Mouse (Mus musculus) cerebellum, adult 9-11 months (tissue): ENCODE measurements at regions not wholly inside any gene's neighbourhood (a gene's known extent, or its start where the extent isn't known, plus 50 kb on each side); places are given as distances from the start of the nearest gene placed in this dataset.

ENCODE experiments used
- DNase-seq: peaks from one replicate; pipeline ENCODE4 v3.0.0; 2022

DNA sequence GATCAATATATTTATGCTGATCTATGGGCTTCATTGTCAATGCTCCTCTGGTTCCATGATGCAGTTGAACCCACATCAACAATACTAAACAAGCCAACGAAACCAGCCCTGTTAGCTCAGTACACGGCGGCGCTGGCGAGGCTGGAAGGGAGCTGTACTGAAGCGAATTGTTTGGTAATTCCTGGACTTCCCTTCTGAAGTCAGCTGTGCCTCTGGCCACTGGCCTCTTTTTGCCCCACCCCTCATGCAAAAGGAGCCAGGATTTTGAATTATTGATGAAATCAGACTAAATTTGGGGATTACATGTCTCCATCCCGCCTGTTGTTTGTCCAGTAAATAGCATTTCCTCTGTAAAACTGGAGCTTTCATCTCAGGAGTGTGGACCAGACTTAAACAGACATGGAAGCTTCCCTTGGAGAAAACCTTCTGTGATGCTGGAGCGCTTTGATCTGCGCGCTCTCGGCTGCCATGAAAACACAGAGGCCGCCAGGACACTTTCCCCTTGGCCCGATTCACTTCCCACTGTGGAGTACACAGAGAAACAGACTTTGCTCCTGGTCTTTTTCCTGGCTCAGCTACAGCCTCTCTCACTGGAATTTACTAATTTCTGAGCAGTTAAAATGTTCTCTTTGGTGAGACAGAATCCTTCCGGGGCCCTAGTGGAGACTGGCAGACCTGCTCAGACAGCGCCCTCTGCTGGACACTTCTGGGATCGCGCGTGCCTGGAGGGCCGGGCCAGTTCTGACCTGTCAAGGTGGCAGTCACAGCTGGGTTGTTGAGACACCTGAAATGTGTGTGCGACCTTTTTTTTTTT is 412.9 kb upstream of the Gm6657 start:
- peak; percentile 87 for DNase-seq

DNA sequence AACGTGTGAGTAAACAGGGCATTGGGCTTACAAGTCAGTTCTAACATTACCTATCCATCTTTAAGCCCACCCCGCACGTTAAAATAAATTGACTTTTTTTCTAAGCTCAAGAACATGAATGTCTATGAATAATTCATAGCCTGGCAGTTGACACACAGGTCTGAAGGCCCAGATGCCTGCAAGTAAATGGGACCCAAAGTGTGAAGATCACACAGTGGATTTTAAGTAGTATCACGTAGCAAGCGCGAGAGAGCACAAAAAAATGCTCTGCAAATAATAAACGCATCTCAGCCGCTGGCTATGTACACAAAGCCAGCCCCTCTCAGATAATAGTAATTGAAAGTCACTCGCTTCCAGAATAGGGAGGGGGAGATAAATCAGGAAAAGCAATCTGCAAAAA is 410.1 kb upstream of the Gm6657 start:
- no peak for DNase-seq

DNA sequence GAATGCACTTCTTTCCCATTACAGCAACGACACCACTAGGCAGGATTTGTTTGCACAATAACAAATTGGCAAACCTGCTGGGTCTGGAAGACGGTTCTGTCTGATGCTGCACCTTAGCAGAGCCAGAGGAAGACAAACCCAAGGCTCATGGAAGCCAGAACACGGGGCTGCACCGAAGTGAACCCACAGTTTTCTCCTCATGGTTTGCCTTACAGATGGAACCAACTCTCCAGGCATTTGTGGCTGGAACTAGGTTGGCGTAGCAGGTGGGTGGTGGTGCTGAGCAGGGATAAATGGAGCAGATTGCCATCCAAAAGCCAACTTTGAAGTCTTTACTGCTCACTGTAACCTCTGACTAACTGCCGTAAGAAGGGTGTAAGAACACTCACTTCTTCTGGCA is 408.4 kb upstream of the Gm6657 start:
- DNase-seq = no peak

DNA sequence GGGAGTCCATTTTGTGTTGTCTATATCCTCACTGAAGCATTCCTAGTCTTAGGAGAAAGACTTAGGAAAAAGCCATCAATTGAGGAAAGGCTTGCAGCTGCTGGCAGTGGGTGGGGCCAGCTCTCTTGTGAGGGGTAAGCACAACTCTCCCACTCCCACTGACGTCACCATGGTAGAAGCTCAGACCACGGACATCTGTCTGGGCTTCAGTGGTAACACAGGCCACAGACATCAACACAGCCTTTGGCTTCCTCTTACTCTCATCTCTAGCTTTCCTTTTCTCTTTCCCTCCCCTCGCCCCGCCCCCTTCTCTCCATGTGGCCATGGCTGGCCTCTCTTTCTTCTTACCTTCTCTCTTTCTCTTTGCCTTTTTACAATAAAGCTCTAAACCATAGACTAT is 407.4 kb upstream of the Gm6657 start:
- DNase-seq = no peak

DNA sequence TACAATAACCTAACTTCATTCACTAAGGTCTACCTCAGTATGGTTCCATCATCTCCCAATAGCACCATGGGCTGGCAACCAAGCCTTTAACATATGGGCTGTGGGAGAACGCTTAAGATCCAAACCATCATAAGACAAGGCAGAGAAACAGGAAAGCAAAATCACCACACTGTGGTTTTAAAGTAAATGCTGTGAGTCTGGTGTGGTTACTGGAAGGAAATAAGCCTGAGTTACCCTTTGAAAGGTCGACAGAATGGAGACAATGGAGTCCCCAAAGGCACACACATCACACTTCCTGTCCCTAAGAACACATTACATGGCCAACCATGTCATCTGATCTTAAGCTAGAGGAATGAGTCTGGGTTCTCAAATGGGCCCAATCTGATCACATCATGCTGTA is 405.8 kb upstream of the Gm6657 start:
- no peak for DNase-seq

DNA sequence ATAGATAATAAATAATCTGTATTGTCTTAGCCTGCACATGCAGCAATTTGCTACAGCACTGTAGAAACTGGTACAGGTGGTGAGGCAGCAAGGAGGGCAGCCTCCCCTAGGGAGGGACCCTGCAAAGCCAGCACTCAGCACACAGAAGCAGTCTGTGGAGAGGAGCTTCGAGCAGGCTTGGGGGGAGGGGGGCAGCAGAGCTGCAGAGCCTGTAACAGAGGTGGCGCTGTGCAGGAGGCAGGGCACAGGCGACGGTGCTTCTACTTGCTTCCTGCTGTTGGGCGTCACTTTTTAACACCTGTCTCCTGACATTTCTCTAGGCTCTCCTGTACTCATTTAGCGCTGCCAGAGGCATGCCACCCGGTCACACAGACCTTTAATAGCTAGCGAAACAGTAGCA is 404.6 kb upstream of the Gm6657 start:
- no peak for DNase-seq

DNA sequence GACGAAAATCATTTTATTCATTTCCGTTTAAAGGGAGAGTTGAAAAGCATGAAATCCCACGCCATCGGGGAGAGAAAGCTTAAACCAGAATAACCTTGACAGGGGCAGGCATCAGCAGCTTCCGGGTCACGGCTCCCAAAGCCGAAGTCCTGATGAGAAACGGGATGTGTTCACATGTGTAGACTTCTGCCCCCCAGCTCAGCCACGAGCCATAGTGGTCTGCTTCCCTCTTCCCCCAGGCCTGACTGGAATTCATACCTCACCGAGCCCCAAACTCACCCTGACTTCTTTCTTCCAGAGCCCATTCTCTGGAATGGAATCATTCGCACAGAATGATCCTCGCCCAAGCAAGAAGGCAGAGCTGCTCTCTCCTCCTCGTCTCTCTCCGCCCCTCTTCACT is 404.2 kb upstream of the Gm6657 start:
- no peak for DNase-seq

DNA sequence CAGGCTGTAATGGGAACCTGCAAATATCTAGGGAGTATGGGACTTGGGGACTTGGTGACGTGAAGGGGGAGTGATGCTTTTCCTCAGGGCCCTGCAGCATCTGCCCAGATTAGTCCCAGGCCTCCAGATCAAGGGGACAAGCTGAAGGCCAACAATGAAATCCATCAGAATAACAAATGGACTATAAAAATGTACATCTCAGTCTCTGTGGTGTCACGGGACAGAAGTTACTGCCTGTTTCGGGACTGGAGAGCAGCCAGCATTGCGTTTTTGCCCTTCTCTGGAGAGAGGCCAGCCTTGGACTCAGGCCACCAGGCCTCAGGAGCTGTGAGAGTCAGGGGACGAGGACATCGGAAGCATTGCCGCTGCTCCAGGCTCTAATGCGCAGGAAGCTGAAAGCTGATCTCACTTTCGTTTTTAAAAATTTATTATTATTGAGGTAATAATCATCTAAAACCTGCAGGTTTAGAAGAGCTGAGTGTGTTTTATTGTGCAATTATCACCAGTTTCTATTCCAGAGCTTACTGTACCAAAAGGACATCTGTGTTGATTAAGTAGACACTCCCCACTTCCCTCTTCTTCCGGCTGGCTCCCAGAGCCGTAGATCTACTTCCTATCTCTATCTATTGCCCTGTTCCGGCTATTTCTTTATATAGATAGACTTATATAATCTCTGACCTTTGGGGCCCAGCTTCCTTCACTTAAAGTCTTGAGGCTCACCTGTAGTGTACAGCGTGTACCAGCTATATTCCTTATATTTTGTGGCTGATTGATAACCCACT is 403.0 kb upstream of the Gm6657 start:
- DNase-seq = peak; percentile 47

DNA sequence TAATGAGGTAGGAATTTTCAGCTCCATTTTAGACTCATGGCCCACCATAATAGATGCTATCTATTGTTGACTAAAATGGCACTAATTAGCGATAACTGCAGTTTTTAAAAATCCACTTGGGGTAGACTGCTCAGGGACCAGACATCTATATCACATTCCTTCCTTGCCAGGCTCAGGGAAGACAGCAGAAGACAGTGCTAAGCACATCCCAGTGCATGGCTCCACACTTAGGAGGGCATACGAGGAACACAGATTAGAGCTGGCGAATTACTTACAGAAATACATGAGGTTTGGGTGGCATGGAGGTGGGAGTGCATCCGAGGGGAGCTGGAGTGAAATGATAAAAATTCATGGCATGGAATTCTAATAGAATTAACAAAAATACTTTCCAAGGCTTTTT is 395.5 kb upstream of the Gm6657 start:
- no peak for DNase-seq

DNA sequence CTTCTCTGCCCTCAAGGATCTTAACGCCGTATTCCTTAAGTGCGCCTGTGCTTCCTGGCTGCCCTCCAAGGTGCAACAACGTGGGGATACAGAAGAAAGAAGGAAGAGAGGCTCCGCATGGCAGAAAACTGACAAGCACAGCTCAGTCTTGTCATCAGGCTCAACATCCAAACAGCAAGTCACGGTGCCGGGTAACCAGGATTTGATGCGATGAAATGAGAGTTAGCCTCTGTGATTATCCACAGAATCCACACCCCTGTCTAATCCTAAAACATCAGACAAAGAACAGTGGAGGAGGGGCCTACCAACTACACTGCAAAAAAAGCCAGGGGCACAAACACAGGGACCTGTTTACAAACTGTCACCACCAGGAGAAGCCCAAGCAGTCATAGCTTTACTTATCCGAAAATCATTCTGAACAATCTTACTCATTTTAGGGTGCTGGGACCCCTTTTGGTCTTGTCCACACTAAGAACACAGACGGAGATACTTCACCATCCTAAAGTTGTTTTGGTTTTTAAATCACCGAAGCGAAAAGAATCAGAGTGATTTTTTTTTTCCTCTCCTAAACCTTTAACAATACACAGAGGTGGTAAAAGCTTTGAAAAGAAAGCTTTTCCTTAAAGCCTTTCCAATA is 394.8 kb upstream of the Gm6657 start:
- DNase-seq = no peak

DNA sequence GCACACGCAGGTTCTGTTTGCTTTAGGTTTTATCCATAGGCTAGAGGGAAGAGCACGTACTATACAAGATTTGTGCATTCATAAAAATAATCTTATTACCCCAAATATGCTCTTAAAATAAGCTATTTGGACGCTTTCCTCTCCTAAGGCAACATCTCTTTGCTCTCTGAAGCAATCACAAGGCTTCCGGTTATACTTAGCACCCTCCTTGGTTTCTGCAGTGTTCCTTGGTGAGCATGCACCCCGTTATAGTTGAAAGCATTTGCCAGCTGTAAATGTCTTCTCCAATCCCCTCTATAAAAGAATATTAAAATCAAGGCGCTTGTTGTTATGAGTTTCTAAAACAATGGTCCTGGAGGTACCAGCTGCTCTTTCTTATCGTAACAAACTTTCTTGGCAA is 386.4 kb upstream of the Gm6657 start:
- DNase-seq = no peak

DNA sequence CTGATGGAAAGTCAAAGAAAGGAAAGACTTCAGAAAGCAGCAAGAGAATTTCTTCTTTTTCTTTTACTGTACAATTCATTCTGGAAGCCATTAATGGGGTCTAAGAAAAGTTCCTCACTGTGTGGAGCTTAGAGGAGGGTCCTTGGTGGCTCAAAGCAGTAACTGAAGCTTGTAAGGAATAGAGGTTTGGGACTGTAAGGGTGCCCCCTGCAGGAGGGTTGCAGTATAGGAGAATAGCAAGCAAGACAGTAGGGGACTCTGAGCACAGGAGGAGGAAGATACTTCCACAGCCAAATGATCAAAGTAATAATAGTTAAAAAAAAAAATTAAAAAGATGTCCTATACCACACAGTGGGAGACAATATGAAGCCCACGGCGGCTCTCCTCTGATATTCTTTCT is 382.8 kb upstream of the Gm6657 start:
- DNase-seq = no peak

DNA sequence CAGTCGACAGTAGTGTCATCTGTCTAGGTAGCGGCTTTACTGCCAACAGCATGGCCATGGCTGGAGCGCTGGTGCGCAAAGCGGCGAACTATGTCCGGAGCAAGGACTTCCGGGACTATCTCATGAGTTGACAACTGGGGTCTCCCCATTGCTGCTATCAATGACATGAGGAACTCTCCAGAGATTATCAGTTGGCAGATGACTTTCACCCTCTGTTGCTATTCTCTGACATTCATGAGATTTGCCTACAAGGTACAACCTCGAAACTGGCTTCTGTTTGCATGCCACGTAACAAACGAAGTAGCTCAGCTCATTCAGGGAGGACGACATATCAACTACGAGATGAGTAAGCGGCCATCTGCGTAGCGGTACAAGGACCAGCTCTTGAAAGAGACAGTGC is 374.6 kb upstream of the Gm6657 start:
- no peak for DNase-seq

DNA sequence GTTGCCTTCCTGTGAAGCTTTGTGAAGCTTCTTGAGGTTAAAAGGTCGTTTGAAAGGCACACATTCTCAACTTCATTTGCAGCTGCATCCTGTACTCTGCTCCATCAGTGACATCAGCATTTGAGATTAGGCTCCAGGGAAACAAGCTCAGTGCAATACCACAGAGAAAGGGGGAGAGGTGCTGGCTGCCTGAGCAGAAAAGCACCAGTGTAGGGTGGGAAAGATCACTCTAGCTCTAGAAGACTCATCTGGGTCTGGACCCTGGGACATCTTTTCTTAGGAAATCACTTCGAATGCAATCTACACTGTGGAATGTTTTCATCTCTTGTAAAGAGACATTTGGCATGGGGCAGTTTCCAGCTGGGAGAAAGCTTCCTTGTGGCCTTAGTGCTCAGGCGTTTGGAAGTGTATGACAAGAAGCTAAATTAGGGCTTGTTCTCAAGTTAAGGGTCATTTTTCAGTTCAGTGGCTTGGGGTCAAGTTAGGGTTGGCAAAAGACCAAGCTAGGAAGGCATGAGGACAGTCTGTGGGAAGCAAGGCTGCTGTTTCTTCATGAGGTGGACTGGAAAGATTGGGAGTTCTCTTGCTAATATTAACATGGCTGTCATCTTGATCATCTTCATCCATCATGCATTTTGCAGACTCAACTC is 370.5 kb upstream of the Gm6657 start:
- no peak for DNase-seq

DNA sequence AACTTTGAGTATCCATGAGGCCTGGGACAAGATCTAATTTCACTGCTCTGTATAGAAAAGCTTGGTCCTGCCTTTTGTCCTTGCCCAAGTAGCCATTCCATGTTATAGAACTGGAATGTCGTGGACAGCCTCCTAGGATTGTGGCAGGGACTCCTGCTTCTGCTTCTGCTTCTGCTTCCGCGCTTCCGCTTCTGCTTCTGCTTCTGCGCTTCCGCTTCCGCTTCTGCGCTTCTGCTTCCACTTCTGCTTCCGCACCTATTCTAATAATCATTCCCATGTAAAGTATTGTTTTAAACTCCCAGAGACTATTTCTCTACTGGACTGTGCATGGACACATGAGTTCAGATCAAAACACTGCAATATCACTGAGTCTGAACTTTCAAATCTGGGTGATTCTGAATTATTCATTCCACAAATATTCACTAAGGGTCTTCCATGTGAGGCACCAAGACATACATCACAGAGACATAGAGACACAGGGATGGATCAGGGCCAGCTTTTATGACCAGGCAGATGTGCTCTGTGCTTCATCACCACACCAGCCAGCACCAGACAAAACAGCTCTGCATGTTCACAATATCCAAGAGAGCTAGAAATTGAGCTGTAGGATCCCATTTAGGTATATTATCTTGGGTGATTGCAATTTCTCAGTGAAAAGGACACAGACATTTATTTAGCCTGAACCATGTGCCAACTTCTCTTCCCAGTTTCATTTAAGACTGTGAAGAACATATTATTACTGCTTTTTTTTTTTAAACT is 360.5 kb upstream of the Gm6657 start:
- DNase-seq = no peak

DNA sequence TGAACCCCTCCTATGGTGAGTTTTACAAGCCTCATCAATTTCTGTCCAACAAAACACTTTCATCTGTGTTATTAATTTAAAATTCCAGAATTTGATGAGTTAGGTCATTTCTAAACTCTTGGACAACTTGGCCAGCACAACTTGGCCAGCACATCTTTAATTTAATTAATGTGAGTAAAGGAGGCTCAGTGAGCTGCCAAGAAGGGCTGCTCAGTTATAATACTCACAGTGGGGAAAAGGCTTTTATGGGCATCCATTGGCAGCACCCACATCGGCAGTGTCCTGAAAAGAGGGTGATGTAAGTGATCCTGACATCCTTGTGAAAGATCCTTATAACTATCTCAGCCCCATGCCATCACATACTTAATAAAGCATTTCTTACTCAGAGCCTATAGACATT is 359.2 kb upstream of the Gm6657 start:
- no peak for DNase-seq

DNA sequence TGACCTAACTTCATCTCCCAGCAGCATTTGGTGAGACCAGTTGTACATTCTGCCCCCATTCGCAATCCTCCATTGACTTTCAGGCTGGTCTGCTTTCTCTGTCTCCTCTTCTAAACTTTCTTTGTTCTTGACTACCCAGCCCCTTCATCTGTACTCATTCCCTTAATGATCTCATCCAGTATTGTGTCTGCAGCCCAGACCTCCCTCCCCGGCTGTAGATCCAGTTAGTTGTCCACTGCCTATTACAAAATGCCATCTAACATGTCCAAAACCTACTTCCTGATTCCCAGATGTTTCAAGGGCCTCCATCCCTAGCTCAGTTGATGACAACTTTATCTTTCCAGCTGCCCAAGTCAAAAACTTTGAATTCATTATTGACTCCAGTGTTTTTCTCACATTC is 357.8 kb upstream of the Gm6657 start:
- DNase-seq = no peak

DNA sequence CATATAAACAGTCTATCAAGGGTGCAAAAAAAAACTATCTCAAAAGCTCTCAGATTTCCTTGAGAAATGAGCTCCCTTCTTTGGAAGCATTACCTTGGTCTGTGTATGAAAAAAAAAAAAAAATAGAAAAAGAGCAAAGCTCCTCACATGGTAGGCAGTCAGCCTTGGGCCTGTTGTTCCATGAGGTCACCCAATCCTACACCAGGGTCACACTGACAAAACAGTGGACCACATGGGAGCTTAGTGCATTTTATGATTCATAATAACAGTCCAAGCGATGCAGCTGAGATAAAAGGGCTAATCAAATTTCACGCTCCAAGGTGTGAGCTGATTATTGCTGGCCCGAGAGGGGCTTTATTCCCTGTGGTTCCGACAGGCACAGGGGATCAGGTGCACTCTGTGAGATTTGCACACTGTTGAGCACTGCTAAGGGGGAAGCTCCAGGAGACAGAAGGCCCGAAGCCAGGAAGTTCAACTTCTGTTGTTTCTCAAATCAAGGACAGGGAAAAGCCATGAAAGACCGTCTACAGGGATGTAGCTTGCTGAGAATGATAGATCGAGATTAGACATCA is 352.1 kb upstream of the Gm6657 start:
- no peak for DNase-seq

DNA sequence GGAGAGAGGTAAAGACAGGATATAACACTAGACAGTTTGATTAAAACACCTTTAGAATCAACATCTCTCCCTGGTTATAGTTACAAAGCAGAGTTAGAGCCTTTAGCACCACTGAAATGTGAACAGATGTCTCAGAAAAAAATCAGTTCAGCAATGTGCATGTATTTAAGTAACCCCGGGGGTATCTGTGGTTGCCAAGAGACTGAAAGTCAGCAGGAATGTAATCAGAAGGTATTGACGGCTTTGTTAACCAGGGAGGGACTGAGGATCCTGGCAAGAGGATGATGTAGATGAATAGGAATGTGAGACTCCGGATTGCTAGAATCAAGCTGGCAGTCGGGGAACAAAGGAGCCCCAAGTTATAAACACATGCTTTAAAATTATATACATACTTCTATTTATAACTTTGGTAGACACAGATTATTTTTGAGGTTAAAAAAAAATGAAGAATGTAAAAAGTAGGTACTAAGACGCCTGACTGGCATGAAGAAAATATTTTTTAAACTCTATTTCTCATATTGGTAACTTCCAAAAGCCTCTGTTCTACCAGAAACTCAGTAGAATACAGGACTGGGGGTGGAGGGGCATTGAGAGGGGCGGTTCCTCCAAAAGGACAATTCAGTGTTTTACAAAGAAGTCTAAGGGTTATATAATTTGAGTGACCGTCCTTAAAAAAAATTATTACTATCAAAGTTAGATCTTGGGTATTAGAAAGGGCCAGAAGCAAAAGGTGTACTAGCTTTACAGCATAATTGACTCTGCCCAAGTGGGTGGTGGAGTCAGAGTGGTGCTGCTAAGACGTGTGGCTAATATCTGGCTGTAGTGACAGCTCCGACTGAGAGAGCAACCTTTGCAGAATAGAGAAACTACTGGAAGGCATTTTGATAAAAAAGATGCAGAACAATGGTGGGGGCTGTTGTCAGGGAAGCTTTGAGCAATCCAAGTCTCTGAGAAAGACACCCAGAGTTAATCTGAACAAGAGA is 341.2 kb upstream of the Gm6657 start:
- DNase-seq = no peak

DNA sequence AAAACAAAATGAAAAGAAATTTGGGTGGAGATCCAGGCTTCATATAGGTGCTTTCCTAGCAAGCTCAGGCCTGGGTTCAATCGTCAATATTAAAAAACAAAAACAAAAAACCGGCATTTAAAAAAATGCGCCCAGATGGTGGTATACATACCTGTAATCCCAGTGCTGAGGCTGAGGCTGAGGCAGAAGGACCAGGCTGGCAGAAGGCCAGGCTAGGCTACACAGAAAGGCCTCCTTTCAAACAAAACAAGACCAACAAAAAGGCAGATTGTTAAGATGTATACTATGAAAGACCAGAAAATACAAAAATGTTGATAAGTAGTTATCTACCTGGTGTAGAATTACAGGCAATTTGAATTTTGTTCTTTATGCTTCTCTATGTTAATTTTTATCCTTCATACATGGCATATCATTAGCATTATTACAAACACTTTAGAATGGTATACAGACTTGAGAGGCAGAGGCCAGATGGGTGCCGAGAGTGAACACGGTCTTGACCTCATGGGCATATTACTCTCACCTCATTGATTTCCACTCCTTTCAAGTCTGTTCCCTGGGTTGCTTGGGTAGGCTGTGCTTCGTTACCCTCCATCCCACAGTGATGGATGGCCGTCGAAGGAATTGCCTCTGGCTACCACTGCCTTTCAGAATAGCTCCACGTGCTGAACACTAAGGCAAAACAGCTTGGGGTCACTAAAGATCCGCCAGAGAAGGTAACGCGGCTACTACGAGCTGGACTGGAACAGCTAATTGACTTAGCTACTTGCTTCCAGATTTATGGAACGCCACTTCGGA is 339.6 kb upstream of the Gm6657 start:
- no peak for DNase-seq
